Mouse (Mus musculus): ENCODE measurements around the gene Vmn1r185.
"Not testable (repeated sequence)": the region's sequence is repeated elsewhere in the genome, so short reads cannot be mapped to it uniquely, and the experiment has no call there.

The Vmn1r185 gene

GRCm38 (mm10) chr7:26618364-26618763 lies at the start of gene Vmn1r185:
TSS of gene Vmn1r185 (minus strand) at chr7:26618464.
- not testable (repeated sequence) for DNase-seq (ENCODE audit: low spot score)

GRCm38 (mm10) chr7:26667466-26667865 lies 49.2 kb upstream of the Vmn1r185 start:
- not testable (repeated sequence) for DNase-seq (ENCODE audit: low spot score)

GRCm38 (mm10) chr7:26666011-26666410 lies 47.7 kb upstream of the Vmn1r185 start:
- no peak for DNase-seq (ENCODE audit: low spot score)

- no peak for DNase-seq (ENCODE audit: low spot score)
Observed at GRCm38 (mm10) chr7:26589774-26590173, 28.5 kb downstream of the Vmn1r185 start.

GRCm38 (mm10) chr7:26589077-26589476 lies 29.2 kb downstream of the Vmn1r185 start:
- no peak for DNase-seq (ENCODE audit: low spot score)

Measured in spleen, adult 12 weeks (tissue).